Mouse (Mus musculus): Measurements from ENCODE around the gene Hist1h3c. TPM values are rescaled to one million over a fixed set of nuclear protein-coding genes. Genes with fewer than 3 reads are reported as not detected.
"Not testable (repeated sequence)": the region's sequence is repeated elsewhere in the genome, so short reads cannot be mapped to it uniquely, and the experiment has no call there.

The Hist1h3c gene
- total and polyA plus RNA-seq, 2 experiments: 0.20 to 8.0 TPM

GRCm38 (mm10) chr13:23730479-23730878 is 14.9 kb downstream of the Hist1h3c start:
- TF ChIP-seq POLR2A (IDR thresholded peaks at IDR 0.05; ENCODE audit: extremely low read depth, insufficient read depth, low read length): peak; percentile 69
- no peak for TF ChIP-seq CTCF (IDR thresholded peaks at IDR 0.05; ENCODE audit: low read depth, low read length)
- WGBS: 11% methylated on average over 8 of the region's 8 CpGs
- no peaks in the 10 kb centered on the region for H3K36me3 ChIP-seq (ENCODE audit: control insufficient read depth, insufficient read depth, low read length)
- H3K4me3 ChIP-seq (ENCODE audit: insufficient read depth, low read depth, low read length): peak overlapping the region; percentile 42
- H3K4me1 ChIP-seq (ENCODE audit: control insufficient read depth, insufficient read depth, low read length): peaks cover 20% of the 10 kb centered on the region
- H3K27me3 ChIP-seq (ENCODE audit: control insufficient read depth, insufficient read depth, low read length): no peaks in the 10 kb centered on the region
- no peaks in the 10 kb centered on the region for H3K79me2 ChIP-seq (ENCODE audit: control insufficient read depth, insufficient read depth, low read length)
- DNase-seq (ENCODE audit: extremely low read depth, low read depth, low spot score): peak; percentile 100
- peak overlapping the region; percentile 55 for H3K27ac ChIP-seq (replicated peaks; ENCODE audit: insufficient read depth, low read depth, low read length)
- peak overlapping the region; percentile 17; the same call in 1 of the 2 replicates for H3K9ac ChIP-seq (ENCODE audit: low read depth, low read length)

GRCm38 (mm10) chr13:23729706-23730105 is 15.7 kb downstream of the Hist1h3c start:
- no peak overlapping the region for H3K4me3 ChIP-seq (ENCODE audit: insufficient read depth, low read depth, low read length)
- H3K27me3 ChIP-seq (ENCODE audit: control insufficient read depth, insufficient read depth, low read length): no peaks in the 10 kb centered on the region
- H3K36me3 ChIP-seq (ENCODE audit: control insufficient read depth, insufficient read depth, low read length): no peaks in the 10 kb centered on the region
- H3K9ac ChIP-seq (ENCODE audit: low read depth, low read length): no peak overlapping the region
- peak overlapping the region; percentile 90 for H3K27ac ChIP-seq (replicated peaks; ENCODE audit: insufficient read depth, low read depth, low read length)
- TF ChIP-seq POLR2A (IDR thresholded peaks at IDR 0.05; ENCODE audit: extremely low read depth, insufficient read depth, low read length): no peak
- TF ChIP-seq CTCF (IDR thresholded peaks at IDR 0.05; ENCODE audit: low read depth, low read length): no peak
- WGBS: 53% methylated on average over 5 of the region's 5 CpGs
- no peaks in the 10 kb centered on the region for H3K79me2 ChIP-seq (ENCODE audit: control insufficient read depth, insufficient read depth, low read length)
- peaks cover 23% of the 10 kb centered on the region for H3K4me1 ChIP-seq (ENCODE audit: control insufficient read depth, insufficient read depth, low read length)
- peak; percentile 76 for DNase-seq (ENCODE audit: extremely low read depth, low read depth, low spot score)

DNA sequence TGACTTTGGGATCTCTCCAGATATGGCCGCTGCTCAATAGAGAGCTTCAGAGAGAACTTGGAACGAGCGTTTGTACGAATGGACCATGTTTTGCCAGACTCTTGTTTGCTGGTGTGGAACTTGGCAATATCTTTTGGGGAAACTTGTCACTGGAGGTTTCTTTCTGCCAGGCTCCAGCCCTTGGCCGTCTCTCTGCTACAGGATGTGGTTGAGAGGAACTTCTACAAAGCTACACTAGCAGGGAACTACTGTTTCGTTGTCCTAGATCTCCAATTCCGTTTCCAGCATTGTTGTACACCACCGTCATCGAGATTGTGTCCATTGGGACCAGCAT is 16.2 kb downstream of the Hist1h3c start:
- peaks cover 25% of the 10 kb centered on the region for H3K4me1 ChIP-seq (ENCODE audit: control insufficient read depth, insufficient read depth, low read length)
- H3K9ac ChIP-seq (ENCODE audit: low read depth, low read length): no peak overlapping the region

DNA sequence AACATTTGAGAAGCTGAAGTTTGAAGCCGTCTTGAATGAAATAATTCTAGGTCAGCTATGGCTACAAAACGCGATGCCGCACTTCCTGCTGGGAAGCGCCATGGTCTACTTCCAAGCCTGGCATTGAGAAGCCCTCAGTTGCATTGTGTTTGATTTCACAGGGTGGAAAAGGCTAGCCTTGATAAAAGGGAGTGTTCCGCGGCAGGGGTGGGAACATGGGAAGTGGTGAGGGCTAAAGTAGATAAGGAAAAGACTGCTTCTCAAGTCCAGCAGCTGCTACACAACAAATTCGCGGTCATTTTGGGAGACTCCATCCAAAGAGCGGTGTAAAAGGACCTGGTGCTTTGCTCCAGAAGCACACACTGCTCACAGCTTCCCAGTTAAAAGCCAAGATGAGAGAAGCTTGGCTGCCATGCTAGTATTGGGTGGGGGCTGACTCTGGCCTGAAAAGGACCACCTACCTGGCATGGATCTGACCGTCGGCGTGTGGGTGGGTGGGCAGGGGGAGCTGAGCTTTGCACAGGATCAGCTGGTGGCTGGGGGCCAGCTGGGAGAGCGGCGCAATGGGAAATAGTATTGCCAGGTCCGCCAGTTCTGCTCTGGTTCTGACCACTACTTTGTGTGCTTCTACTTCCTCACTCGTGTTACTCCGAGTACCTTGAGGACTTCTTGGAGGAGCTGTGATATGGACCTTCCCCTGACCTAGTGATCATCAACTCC is 16.8 kb downstream of the Hist1h3c start:
- Histone ChIP-seq H3K4me3 (ENCODE audit: insufficient read depth, low read depth, low read length) (no peak overlapping the region), H3K9ac (ENCODE audit: low read depth, low read length) (no peak overlapping the region), H3K36me3 (ENCODE audit: control insufficient read depth, insufficient read depth, low read length) (no peaks in the 10 kb centered on the region), H3K27ac (replicated peaks; ENCODE audit: insufficient read depth, low read depth, low read length) (peak overlapping the region; percentile 90), H3K4me1 (ENCODE audit: control insufficient read depth, insufficient read depth, low read length) (peaks cover 25% of the 10 kb centered on the region), H3K79me2 (ENCODE audit: control insufficient read depth, insufficient read depth, low read length) (no peaks in the 10 kb centered on the region), H3K27me3 (ENCODE audit: control insufficient read depth, insufficient read depth, low read length) (no peaks in the 10 kb centered on the region)
- no peak for TF ChIP-seq CTCF (IDR thresholded peaks at IDR 0.05; ENCODE audit: low read depth, low read length)
- TF ChIP-seq POLR2A (IDR thresholded peaks at IDR 0.05; ENCODE audit: extremely low read depth, insufficient read depth, low read length): no peak
- 64% methylated on average over 18 of the region's 18 CpGs for WGBS
- DNase-seq (ENCODE audit: extremely low read depth, low read depth, low spot score): no peak

More for the DNA sequence above, 16.2 kb downstream of the Hist1h3c start:
- H3K36me3 ChIP-seq (ENCODE audit: control insufficient read depth, insufficient read depth, low read length): no peaks in the 10 kb centered on the region
- no peaks in the 10 kb centered on the region for H3K27me3 ChIP-seq (ENCODE audit: control insufficient read depth, insufficient read depth, low read length)
- H3K4me3 ChIP-seq (ENCODE audit: insufficient read depth, low read depth, low read length): no peak overlapping the region
- 23% methylated on average over 9 of the region's 9 CpGs for WGBS
- no peaks in the 10 kb centered on the region for H3K79me2 ChIP-seq (ENCODE audit: control insufficient read depth, insufficient read depth, low read length)
- no peak for TF ChIP-seq POLR2A (IDR thresholded peaks at IDR 0.05; ENCODE audit: extremely low read depth, insufficient read depth, low read length)
- no peak for TF ChIP-seq CTCF (IDR thresholded peaks at IDR 0.05; ENCODE audit: low read depth, low read length)
- H3K27ac ChIP-seq (replicated peaks; ENCODE audit: insufficient read depth, low read depth, low read length): peak overlapping the region; percentile 90
- peak; percentile 97 for DNase-seq (ENCODE audit: extremely low read depth, low read depth, low spot score)

DNA sequence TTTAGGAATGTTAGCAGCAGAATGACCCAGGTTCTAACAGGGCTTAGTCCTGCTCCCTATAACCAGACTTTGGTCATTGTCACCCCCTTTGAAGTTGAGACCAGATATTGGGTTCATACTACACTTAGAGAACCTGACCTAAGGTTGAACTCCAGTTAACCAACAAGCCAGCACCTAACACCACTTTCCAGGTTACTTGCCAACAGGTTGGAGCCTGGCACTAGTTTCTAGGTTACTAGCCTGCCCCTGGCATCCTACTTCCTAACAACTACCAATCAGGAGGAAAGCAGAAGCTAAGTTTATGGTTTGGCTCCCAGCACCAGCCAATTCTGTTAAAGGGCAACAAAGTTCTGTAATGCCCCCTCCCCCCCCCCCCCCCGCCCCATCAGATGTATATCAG is 20.2 kb downstream of the Hist1h3c start:
- H3K27me3 ChIP-seq (ENCODE audit: control insufficient read depth, insufficient read depth, low read length): no peaks in the 10 kb centered on the region
- WGBS: 44% methylated on average over 1 of the region's 1 CpGs
- no peak overlapping the region for H3K9ac ChIP-seq (ENCODE audit: low read depth, low read length)
- no peaks in the 10 kb centered on the region for H3K36me3 ChIP-seq (ENCODE audit: control insufficient read depth, insufficient read depth, low read length)
- H3K27ac ChIP-seq (replicated peaks; ENCODE audit: insufficient read depth, low read depth, low read length): no peak overlapping the region
- no peaks in the 10 kb centered on the region for H3K79me2 ChIP-seq (ENCODE audit: control insufficient read depth, insufficient read depth, low read length)
- TF ChIP-seq CTCF (IDR thresholded peaks at IDR 0.05; ENCODE audit: low read depth, low read length): no peak
- no peak for TF ChIP-seq POLR2A (IDR thresholded peaks at IDR 0.05; ENCODE audit: extremely low read depth, insufficient read depth, low read length)
- H3K4me1 ChIP-seq (ENCODE audit: control insufficient read depth, insufficient read depth, low read length): peaks cover 19% of the 10 kb centered on the region
- H3K4me3 ChIP-seq (ENCODE audit: insufficient read depth, low read depth, low read length): no peak overlapping the region
- DNase-seq (ENCODE audit: extremely low read depth, low read depth, low spot score): peak; percentile 96

- H3K27me3 ChIP-seq (ENCODE audit: control insufficient read depth, insufficient read depth, low read length): no peaks in the 10 kb centered on the region
- H3K4me1 ChIP-seq (ENCODE audit: control insufficient read depth, insufficient read depth, low read length): peaks cover 12% of the 10 kb centered on the region
- TF ChIP-seq POLR2A (IDR thresholded peaks at IDR 0.05; ENCODE audit: extremely low read depth, insufficient read depth, low read length) (no peak), CTCF (IDR thresholded peaks at IDR 0.05; ENCODE audit: low read depth, low read length) (no peak)
- no peak for DNase-seq (ENCODE audit: extremely low read depth, low read depth, low spot score)
- no peaks in the 10 kb centered on the region for H3K36me3 ChIP-seq (ENCODE audit: control insufficient read depth, insufficient read depth, low read length)
- no peaks in the 10 kb centered on the region for H3K79me2 ChIP-seq (ENCODE audit: control insufficient read depth, insufficient read depth, low read length)
- no peak overlapping the region for H3K4me3 ChIP-seq (ENCODE audit: insufficient read depth, low read depth, low read length)
- H3K9ac ChIP-seq (ENCODE audit: low read depth, low read length): no peak overlapping the region
- no peak overlapping the region for H3K27ac ChIP-seq (replicated peaks; ENCODE audit: insufficient read depth, low read depth, low read length)
- 96% methylated on average over 4 of the region's 4 CpGs for WGBS
Observed at GRCm38 (mm10) chr13:23724239-23724638, 21.2 kb downstream of the Hist1h3c start.

- 11% methylated on average over 2 of the region's 2 CpGs for WGBS
- DNase-seq (ENCODE audit: extremely low read depth, low read depth, low spot score): peak; percentile 68
- not testable (repeated sequence) for H3K9ac ChIP-seq (ENCODE audit: low read depth, low read length); H3K36me3 ChIP-seq (ENCODE audit: control insufficient read depth, insufficient read depth, low read length); H3K4me3 ChIP-seq (ENCODE audit: insufficient read depth, low read depth, low read length); H3K79me2 ChIP-seq (ENCODE audit: control insufficient read depth, insufficient read depth, low read length); H3K27me3 ChIP-seq (ENCODE audit: control insufficient read depth, insufficient read depth, low read length)
- Histone ChIP-seq H3K4me1 (ENCODE audit: control insufficient read depth, insufficient read depth, low read length) (peaks cover 12% of the 10 kb centered on the region; the same call in 1 of the 2 replicates), H3K27ac (replicated peaks; ENCODE audit: insufficient read depth, low read depth, low read length) (peak overlapping the region; percentile 36)
Observed at GRCm38 (mm10) chr13:23717593-23718245, 27.7 kb downstream of the Hist1h3c start.
